Mouse (Mus musculus): ENCODE data around the gene Cd5.

DNA sequence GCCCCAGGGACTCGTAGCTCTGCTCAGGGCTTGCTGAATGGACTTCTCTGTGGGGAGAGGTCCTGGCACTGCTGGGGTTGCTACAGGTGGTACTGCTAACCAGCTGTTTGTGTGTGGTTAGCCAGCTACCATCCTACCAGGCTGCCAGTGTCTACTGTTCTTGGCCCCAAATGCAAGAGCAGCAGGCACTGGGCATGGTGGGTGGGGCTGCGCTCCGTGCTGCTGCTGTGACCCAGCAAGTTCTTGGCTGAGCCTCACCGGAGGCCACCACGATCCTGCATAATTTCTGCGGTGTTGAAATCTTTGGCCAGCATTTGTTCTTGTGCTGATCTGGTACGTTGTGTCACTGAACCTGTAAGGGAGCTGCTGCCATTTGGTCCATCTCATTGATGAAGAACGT lies 35.3 kb downstream of the Cd5 start:
- TF ChIP-seq POLR2A (IDR thresholded peaks at IDR 0.05; ENCODE audit: extremely low read depth, insufficient read depth, low read length) (no peak), CTCF (IDR thresholded peaks at IDR 0.05; ENCODE audit: low read depth, low read length) (no peak)
